Mouse (Mus musculus) induced T-regulatory cell, adult 2 months (primary cell): ENCODE data around the gene Boll.

Source experiments
- DNase-seq: peaks from one replicate; pipeline ENCODE4 v3.0.0-alpha.2; 2012; ENCODE audit warnings: low read depth

The Boll gene

DNA sequence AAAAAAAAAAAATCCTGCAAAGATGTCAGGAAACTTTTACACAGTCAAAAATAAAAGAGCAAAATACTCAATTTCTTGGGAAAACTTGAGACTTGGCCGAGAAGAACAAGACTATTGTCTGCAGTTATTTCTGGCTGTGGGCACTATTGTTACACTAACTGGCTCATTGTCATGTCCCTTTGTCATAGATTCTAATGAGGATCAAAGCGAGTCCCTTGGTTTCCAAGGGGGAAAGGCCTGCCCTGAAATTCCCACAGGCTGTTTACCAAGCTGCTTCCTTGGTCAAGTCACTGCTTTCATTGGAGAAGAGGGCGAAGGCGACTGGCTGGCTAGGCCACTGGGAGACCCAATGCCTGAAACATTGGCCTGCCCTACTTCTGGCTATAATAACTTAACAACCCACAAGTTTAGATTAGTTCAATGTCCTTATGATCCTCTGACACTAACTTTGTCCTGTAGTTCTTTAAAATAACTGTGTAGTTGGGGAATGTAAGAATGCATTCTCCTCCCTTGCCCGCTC, 157.4 kb downstream of the Boll start:
- no peak for DNase-seq

DNA sequence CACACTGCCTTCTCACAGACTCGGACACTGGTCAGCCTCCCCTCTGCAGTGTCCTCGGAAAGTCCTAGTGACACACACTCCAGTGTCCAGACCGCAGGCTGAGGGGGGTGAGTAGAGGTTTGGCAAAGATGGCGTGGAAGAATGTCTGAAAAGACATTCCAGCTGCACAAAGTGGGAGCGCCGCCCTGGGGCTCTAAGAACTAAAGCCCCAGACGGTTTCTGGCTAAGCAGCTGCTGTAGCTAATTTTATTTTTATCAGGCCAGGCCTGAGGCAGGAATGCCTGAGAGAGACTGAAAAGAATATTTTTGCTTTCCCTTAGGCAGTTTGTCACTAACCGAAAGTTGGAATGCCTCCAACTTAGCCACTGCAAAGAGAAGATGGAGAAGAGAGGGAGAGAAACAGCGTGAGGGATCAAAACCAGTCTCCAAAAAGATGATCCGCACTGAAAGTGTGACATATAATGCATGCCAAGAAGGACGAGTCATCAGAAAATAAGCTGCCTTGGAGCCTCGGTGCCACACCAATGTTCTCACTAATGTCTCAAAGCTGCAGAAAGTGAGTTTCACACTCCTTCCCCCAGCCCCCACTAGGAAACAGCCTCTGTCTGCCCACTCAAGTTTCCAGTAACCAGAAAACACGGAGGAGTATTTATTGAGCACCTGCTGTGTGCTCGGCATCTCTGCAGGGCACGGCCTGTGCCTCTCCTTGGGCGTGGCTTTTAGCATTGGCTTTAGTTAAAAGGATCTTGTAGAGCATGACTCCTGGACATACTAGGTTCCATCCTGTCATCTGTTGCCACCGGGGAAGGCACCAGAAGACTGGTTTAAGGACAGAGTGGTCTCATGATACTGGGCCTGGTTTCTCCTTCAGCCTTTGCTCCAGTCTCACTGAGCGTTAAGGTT, 161.2 kb downstream of the Boll start:
- no peak for DNase-seq

DNA sequence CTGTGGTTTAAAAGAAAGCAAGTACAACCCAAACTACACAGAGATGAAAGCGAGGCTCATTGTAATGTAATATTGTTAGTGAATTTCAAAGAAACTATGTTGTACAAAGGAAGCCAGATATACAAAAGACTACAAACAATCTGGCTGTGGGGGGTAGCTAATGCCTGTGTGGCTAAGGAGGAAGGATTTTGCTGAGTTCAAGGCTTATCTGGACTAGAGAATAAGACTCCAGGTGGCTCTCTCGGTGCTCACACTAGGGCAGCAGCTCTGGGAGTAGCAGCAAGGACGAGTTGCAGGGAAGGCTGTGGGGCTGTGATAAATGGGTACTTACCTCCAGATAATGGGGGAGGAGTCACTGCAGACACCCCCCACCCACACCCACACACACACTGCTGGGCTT, 164.6 kb downstream of the Boll start:
- DNase-seq = no peak
